Mouse (Mus musculus) right cerebral cortex, postnatal 4 days (tissue): ENCODE results near the gene Vmn1r192.
"Not testable (repeated sequence)": the region's sequence is repeated elsewhere in the genome, so short reads cannot be mapped to it uniquely, and the experiment has no call there.

Experiments used
- DNase-seq: peaks from one replicate; pipeline ENCODE4 v3.0.0-alpha.2; 2022

The Vmn1r192 gene

GRCm38 (mm10) chr13:22191041-22191440, at the start of gene Vmn1r192:
TSS of gene Vmn1r192 (minus strand) at chr13:22191141.
- no peak for DNase-seq

GRCm38 (mm10) chr13:22223060-22223459, 32.1 kb upstream of the Vmn1r192 start, which contains the start of gene Vmn1r193:
TSS of gene Vmn1r193 (minus strand) at chr13:22223160.
- not testable (repeated sequence) for DNase-seq

DNA sequence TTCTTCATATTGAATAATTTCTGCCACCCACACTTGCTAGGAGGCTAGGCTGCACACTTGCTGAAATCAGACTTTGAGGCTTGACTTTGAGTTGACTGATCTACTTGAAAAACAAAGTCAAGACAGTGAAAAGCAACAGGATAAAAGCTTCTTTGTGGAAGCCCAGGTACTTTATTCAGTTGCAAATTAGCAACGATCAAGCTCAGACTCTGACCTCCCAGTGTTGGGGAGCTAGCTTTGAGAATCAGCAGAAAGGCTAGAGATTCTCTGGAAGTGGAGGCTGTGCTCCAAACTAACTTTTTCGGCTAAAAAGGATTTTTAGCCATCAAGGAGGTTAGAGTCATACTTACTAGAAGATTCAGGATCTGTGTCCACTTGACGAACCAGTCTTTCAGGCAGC, 1.8 kb upstream of the Vmn1r192 start:
- not testable (repeated sequence) for DNase-seq

DNA sequence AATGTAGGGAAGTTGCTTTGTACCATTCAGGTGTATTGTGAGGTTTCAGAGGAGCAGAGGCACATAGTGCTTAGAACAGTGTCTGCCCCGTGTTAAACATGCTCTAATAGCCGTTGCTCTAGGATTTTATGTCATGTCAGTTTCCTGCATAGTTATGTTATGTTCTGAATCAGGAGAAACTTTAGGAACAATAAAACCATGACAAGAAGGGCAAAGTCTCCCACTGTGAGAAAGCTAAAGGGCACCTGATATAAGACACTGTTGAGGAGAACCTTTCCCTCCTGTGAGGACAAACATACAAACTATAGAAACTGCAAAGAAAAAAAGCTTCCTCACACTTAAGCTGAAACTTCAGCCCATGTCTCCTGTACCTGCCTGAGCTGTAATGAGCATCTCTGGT, 556 bp downstream of the Vmn1r192 start:
- DNase-seq, result no peak

DNA sequence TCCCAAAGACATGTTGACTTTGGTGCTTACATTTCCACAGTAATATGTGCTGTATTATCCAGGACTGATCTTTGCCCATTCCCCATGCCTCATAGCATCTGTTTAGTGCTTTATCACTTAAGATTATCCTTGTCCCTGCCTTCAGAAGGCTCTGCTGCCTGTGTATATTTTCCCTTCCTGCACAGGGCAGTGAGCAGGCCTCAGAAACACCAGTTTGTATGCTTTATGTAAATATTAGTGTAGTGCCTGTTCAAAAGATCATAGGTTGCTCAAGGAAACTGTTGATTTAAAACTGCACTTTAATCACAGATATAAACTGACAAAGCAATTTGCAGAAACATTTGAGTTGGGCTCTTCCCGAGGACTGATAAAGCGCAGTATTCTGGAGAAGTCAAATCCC, 1.6 kb downstream of the Vmn1r192 start:
- no peak for DNase-seq

GRCm38 (mm10) chr13:22183869-22184268, 7.1 kb downstream of the Vmn1r192 start, which contains the start of gene Vmn1r191:
TSS of gene Vmn1r191 (minus strand) at chr13:22183969.
- DNase-seq, result no peak

DNA sequence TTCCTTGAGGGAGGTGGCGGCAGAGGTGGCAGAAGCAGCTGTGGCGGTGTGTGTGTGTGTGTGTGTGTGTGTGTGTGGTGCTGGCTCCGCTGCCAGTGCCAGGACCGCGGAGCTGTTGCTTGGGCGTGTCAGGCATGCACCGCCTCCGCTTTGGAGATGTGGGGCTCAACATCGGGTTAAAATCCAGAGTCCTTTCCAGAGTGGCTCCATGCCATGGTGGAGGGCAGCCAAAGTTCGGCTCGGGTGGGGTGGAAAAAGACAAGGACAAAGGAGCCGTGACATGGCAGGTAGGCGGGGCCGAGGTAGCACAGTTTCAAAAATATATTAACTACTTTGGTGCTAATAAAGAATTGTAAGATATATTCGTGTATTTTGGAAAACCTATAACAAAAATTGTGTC, 22.5 kb downstream of the Vmn1r192 start:
- DNase-seq, result no peak

DNA sequence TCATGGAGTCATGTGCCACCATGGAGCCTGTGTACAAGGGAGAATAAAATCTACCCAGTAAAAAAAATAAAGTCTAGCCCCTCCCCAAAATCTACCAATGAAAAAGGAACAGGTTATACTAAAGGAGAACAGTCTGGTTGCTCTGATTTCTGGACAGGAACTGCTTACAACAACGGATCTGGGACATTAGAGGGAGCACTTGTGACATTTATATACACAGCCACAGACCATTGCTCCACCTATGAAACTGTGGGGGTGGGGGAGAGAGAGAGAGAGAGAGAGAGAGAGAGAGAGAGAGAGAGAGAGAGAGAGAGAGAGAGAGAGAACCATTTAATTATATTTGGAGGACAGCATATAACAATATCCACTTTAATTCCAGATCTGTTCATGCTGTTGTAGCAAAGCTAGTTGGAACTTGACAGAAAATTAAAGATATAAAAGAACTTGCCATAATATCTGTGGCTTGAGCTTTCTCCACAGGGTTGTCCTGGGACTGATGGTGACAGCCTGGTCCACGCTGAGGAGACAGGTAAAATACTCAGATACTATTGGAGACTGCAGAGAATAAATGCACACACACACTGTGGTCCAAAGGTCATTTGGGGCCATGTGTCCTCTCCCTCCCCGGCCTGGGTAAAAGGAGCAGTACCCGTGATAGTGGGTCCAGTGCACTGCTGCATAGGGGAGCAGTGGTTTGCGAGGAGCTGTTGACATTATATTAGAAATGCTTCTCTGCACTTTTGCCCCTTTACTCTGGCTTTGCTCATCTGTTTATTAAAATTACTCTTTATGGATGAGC, 54.2 kb downstream of the Vmn1r192 start:
- not testable (repeated sequence) for DNase-seq
